Mouse (Mus musculus) heart, adult 2 months (tissue): ENCODE measurements around the gene Luzp1.

Experiments used
- CTCF ChIP-seq: fragments of 200-600 bp; IDR thresholded peaks from 2 replicates; pipeline ENCODE4 v1.8.1; 2022; ENCODE audit warnings: antibody characterized with exemption, mild to moderate bottlenecking, moderate library complexity
- EP300 ChIP-seq: fragments of 200-500 bp; IDR thresholded peaks from 2 replicates; pipeline ENCODE4 v1.6.1; 2011; ENCODE audit warnings: low read depth, low read length, control low read depth; ENCODE audit not compliant: insufficient read depth
- POLR2A ChIP-seq: fragments of 200-500 bp; IDR thresholded peaks from 2 replicates; pipeline ENCODE4 v1.6.1; 2011; ENCODE audit warnings: mild to moderate bottlenecking, low read depth, low read length, control low read depth; ENCODE audit not compliant: insufficient read depth

GRCm38 (mm10) chr4:136518141-136518540 is 48.6 kb downstream of the Luzp1 start:
- TF ChIP-seq POLR2A: no peak
- no peak for TF ChIP-seq CTCF
- TF ChIP-seq EP300: no peak
